Mouse (Mus musculus) heart, embryonic 12.5 days (tissue): ENCODE data around the gene Inpp5k. TPM values are rescaled to one million over a fixed set of nuclear protein-coding genes. Genes with fewer than 3 reads are reported as not detected.
A peak's percentile ranks its signal among the peaks of the same experiment; 100 is the strongest.

Experiments
- ATAC-seq: fragments of 200-750 bp; cut with Nextera tagmentation; 2 replicates; pipeline ENCODE4 v1.8.0; 2017; ENCODE audit warnings: moderate TSS enrichment, moderate library complexity; ENCODE audit not compliant: insufficient number of reproducible peaks, low FRiP score
- H3K27ac ChIP-seq: fragments of 300-500 bp; sonication (generic); 2 replicates; pipeline ENCODE4 v1.5.1; 2016; ENCODE audit warnings: mild to moderate bottlenecking, moderate library complexity; ENCODE audit not compliant: poor library complexity, severe bottlenecking
- H3K27me3 ChIP-seq: fragments of 300-500 bp; sonication (generic); replicated peaks from 2 replicates; pipeline ENCODE4 v1.6.1; 2016; ENCODE audit warnings: mild to moderate bottlenecking, moderate library complexity
- H3K36me3 ChIP-seq: fragments of 300-500 bp; sonication (generic); 2 replicates; pipeline ENCODE4 v1.6.1; 2016; ENCODE audit warnings: mild to moderate bottlenecking, moderate library complexity
- H3K4me1 ChIP-seq: fragments of 300-500 bp; sonication (generic); replicated peaks from 2 replicates; pipeline ENCODE4 v1.6.1; 2016; ENCODE audit warnings: mild to moderate bottlenecking
- H3K4me2 ChIP-seq: fragments of 300-500 bp; sonication (generic); 2 replicates; pipeline ENCODE4 v1.6.1; 2016; ENCODE audit warnings: mild to moderate bottlenecking, moderate library complexity
- H3K4me3 ChIP-seq: fragments of 300-500 bp; sonication (generic); 2 replicates; pipeline ENCODE4 v1.5.1; 2016; ENCODE audit warnings: mild to moderate bottlenecking
- H3K9ac ChIP-seq: fragments of 300-500 bp; sonication (generic); 2 replicates; pipeline ENCODE4 v1.6.1; 2016; ENCODE audit warnings: mild to moderate bottlenecking, moderate library complexity
- H3K9me3 ChIP-seq: fragments of 300-500 bp; sonication (generic); replicated peaks from 2 replicates; pipeline ENCODE4 v1.6.1; 2016; ENCODE audit warnings: mild to moderate bottlenecking, moderate library complexity
- WGBS: fragments of 180-500 bp; shearing (Covaris S2); methylation state at CpG from one replicate; pipeline ENCODE4 v1.1.7; 2016; 5-methylcytosine and 5-hydroxymethylcytosine counted together
- polyA plus RNA-seq: library from polyadenylated mRNA; unstranded; fragments of >200 nt; fragmentation: Nextera tagmentation; extraction: Ambion mirVana; gene quantifications from 2 replicates; pipeline ENCODE4 v1.2.1, GENCODE M21; 2016

Gene Inpp5k
- 17.3 and 17.5 TPM in 2 replicates for polyA plus RNA-seq

DNA sequence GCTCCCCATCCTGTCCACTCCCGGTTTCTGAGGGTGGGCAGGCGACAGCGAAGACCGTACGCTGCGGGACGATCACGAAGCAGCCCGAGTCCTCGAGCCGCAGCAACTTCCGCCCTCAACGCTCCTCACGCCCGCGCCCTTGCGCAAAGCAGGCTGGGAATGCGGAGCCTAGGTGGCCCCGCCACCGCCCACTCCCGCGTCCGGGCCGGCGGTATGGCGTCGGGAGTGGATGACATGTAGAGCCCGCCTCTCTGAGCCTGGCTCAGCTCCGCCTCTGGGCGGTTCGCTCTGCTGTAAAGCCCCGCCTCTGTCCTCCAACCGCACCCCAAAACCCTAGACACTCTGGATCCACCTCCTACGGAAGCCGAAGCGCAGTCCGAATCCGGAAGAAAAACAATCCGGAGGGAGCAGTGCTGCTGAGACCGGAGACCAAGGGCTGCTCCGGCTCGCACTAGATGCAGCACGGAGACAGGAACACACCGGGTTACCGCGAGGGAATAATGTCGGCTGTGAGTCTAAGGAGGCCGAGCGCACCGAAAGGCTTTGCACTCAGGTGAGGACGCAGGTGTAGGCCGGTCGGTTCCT, at the start of gene Inpp5k:
Gene Inpp5k (plus strand): TSS at position 344 of the 585 bp plus-strand sequence.
- Histone ChIP-seq H3K4me3 (peak within 1 kb of the TSS; percentile 76), H3K9me3 (no peaks in the 10 kb centered on the region), H3K27ac (peak within 1 kb of the TSS; percentile 78), H3K4me1 (peaks cover 26% of the 10 kb centered on the region), H3K9ac (peak within 1 kb of the TSS; percentile 81), H3K27me3 (no peaks in the 10 kb centered on the region; the same call in 1 of the 2 replicates), H3K36me3 (peaks cover 36% of the 10 kb centered on the region), H3K4me2 (peak within 1 kb of the TSS; percentile 80)
- ATAC-seq = peak; percentile 98
- WGBS = under 1% methylated on average over 53 of the region's 53 CpGs

DNA sequence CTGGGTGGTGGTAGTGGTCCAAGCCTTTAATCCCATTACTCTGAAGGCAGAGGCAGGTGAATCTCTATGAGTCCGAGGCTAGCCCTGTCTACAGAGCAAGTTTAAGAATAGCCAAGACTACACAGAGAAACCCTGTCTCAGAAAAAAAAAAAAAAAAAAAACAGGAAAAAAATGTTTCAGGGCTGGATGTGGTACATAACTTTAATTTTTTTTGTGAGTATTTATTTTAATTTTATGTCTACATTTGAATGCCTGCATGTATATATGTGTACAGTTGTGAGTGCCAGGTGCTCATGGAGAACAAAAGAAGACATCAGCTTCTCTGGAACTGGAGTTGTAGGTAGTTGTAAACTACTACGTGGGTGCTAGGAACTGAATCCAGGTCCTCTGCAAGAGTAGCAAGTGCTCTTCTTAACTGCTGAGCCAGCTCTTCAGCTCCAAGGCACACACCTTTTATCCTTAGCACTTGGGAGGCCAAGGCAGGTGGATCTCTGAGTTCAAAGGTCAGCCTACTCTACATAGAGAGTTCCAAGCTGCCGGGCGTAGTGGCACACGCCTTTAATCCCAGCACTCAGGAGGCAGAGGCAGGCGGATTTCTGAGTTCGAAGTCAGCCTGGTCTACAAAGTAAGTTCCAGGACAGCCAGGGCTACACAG, 49.2 kb upstream of the Inpp5k start:
- no peak overlapping the region for H3K4me2 ChIP-seq
- H3K4me1 ChIP-seq = no peaks in the 10 kb centered on the region
- H3K9me3 ChIP-seq = no peaks in the 10 kb centered on the region
- no peak for ATAC-seq
- WGBS = 87% methylated on average over 7 of the region's 7 CpGs
- H3K9ac ChIP-seq = no peak overlapping the region
- H3K27me3 ChIP-seq = no peaks in the 10 kb centered on the region
- no peak overlapping the region for H3K4me3 ChIP-seq
- H3K27ac ChIP-seq = no peak overlapping the region
- H3K36me3 ChIP-seq = no peaks in the 10 kb centered on the region

DNA sequence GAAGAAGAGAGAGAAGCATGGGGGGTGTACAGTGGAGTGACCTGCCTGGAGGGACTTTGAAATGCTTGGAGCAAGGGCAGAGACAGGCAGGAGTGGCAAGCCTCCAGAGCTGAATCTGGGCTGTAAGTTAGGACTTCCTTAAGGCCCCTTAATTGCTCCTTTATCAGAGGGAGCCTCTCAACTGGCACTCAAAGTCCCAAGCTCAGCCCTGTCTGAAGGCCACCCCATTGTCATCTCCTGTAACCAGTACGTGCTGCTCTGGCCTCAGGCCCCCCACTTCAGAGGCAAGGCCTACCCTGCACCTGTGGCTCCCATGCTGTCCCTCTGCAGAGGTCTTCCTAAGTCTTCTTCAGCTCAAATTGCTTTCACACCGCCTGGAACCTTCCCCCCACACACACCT, 47.3 kb upstream of the Inpp5k start:
- no peaks in the 10 kb centered on the region for H3K36me3 ChIP-seq
- H3K4me2 ChIP-seq = no peak overlapping the region
- H3K27ac ChIP-seq = no peak overlapping the region
- H3K9ac ChIP-seq = no peak overlapping the region
- H3K9me3 ChIP-seq = no peaks in the 10 kb centered on the region
- no peak overlapping the region for H3K4me3 ChIP-seq
- ATAC-seq = no peak
- no peaks in the 10 kb centered on the region for H3K27me3 ChIP-seq
- peaks cover 1% of the 10 kb centered on the region; the same call in 1 of the 2 replicates for H3K4me1 ChIP-seq
- 49% methylated on average over 2 of the region's 2 CpGs for WGBS

DNA sequence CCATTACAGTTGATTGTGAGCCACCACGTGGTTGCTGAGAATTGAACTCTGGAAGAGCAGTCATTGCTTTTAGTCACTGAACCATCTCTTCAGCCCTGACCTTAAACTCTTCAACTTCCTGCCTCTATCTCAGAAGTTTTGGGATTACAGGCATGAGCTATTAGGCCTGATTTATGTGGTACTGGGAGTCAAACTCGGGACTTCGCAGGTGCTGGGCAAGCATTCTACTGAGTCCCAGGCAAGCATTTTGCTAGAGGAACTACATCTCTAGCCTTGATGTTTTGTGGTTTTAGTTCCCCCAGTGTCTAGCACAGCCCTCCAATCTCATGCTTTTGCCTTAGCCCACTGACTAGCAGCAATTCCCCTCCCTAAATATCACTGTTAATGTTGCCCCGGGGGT, 45.7 kb upstream of the Inpp5k start:
- 66% methylated on average over 4 of the region's 4 CpGs for WGBS
- H3K9me3 ChIP-seq = no peaks in the 10 kb centered on the region
- H3K27me3 ChIP-seq = no peaks in the 10 kb centered on the region
- H3K4me2 ChIP-seq = no peak overlapping the region
- no peak for ATAC-seq
- H3K4me3 ChIP-seq = no peak overlapping the region
- H3K27ac ChIP-seq = no peak overlapping the region
- H3K36me3 ChIP-seq = no peaks in the 10 kb centered on the region
- H3K9ac ChIP-seq = no peak overlapping the region
- peaks cover 15% of the 10 kb centered on the region for H3K4me1 ChIP-seq

DNA sequence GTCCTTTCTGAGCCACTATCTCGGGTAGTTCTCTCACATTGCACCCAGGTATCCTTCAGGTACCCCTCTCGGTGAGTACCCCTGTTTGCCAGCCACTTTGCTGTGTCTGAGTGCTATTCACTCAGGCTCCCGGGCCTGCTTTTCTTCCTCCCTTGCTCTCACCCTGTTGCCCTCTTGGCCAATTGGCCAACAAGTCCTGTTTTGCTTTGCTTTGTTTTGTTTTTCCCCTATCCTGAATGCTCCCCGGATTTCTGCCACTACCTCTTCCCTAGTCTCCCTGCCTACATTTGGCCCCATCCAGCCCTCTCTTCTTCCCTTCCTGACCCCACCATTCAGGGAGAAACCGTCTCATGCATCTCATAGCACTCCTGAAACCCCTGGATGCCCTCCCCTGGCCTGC, 44.8 kb upstream of the Inpp5k start:
- Histone ChIP-seq H3K36me3 (no peaks in the 10 kb centered on the region), H3K27me3 (no peaks in the 10 kb centered on the region), H3K4me2 (no peak overlapping the region), H3K9me3 (no peaks in the 10 kb centered on the region), H3K9ac (no peak overlapping the region), H3K4me1 (peaks cover 19% of the 10 kb centered on the region), H3K4me3 (no peak overlapping the region), H3K27ac (no peak overlapping the region)
- no peak for ATAC-seq
- WGBS = 71% methylated on average over 5 of the region's 5 CpGs

DNA sequence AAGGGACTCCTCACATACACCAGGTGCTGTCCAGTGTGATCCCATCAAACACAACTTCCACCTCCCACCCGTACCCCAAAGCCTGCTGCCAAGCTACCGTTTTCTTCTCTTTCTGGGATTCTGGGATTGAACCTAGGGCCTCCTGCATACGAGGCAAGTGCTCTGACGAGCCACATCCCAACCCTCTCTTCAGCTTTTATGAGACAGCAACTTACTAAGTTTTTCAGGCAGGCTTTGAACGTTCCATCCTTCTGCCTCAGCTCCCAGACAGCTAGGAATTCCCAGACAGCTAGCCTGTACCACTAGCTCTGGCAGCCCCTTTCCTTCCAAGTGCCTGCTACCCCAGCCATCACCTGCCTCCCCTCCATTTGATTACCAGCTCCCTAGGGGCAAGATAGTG, 43.8 kb upstream of the Inpp5k start:
- no peak for ATAC-seq
- Histone ChIP-seq H3K27me3 (no peaks in the 10 kb centered on the region), H3K9me3 (no peaks in the 10 kb centered on the region), H3K9ac (no peak overlapping the region), H3K4me3 (no peak overlapping the region), H3K4me2 (no peak overlapping the region), H3K4me1 (peaks cover 19% of the 10 kb centered on the region), H3K27ac (no peak overlapping the region), H3K36me3 (peaks cover 8% of the 10 kb centered on the region)
- 77% methylated on average over 5 of the region's 5 CpGs for WGBS

DNA sequence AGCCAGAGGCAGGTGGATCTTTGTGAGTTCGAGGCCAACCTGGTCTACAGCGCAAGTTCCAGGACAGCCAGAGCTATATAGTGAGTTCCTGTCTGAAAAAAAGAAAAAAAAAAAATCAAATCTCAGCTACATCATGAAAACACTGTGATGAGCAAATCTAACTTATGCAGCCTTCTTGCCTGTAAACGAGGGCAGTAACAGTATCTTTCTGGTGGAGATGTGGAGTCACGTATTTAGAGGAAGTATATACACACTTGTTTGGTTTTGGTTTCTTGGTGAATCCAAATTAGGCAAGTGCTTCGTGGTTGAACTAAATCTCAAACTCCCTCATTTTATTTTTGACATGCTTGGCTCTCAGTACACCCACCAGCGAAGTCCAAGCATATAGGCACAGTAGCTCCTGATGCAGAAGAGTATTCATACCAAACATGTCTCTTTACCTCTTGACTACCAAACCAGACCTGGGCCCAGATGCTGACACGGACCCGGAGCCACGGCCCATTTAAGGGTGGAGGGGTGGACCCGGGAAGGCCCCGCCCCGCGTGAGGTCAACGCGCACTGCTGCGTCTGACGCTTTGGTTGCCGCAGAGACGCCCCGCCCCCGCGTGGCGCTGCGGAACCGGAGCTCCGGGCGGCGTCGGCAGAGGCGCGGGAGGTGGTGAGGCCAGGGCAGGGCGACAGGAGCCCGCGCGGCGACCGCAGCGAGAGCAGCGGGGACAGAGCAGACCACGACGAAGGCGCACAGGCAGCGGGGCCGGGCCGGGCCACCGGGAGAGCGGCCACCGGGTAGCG, 43.1 kb upstream of the Inpp5k start, which contains the start of gene Pitpna:
Gene Pitpna (plus strand): TSS at position 605 of the 792 bp plus-strand sequence.
- peak; percentile 95 for ATAC-seq
- 5% methylated on average over 49 of the region's 49 CpGs for WGBS
- Histone ChIP-seq H3K9me3 (no peaks in the 10 kb centered on the region), H3K4me2 (peak within 1 kb of the TSS; percentile 86), H3K27me3 (no peaks in the 10 kb centered on the region), H3K4me1 (peaks cover 23% of the 10 kb centered on the region), H3K4me3 (peak within 1 kb of the TSS; percentile 94), H3K36me3 (peaks cover 15% of the 10 kb centered on the region), H3K27ac (peak within 1 kb of the TSS; percentile 89), H3K9ac (peak within 1 kb of the TSS; percentile 95)

DNA sequence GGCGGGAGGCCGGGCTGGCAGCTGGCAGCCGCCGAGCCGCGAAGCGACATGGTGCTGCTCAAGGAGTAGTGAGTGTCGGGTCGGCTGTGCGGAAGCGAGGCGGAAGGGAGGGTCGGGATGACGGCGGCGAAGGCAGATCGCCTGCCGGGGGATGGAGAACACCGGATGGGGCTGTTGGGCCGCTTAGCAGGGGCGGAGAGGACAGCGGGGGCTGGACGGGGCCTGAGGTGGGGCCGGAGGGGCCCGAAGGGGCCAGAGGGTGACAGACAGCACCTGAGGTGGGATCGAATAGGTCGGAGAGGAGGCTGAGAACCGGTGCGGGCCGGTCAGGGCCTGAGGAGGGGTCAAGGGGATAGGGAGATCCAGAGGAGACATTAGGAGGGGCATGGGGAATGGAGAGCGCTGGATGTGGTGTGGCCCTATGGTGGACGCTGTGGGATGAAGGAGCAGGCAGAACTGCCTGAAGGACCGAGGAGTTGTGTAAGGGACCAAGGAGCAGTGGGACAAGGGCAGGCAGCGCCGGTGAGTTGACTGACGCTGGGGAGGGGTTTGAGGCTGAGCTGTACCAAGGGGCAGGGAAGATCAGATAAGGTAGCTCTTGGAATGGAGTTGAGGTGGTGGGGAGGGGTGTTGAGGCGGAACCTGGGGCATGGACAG, 42.4 kb upstream of the Inpp5k start:
- peak overlapping the region; percentile 86 for H3K4me2 ChIP-seq
- peak overlapping the region; percentile 94 for H3K4me3 ChIP-seq
- ATAC-seq = peak; percentile 78
- H3K9me3 ChIP-seq = no peaks in the 10 kb centered on the region
- H3K36me3 ChIP-seq = peaks cover 23% of the 10 kb centered on the region
- no peaks in the 10 kb centered on the region for H3K27me3 ChIP-seq
- peaks cover 23% of the 10 kb centered on the region for H3K4me1 ChIP-seq
- peak overlapping the region; percentile 89 for H3K27ac ChIP-seq
- H3K9ac ChIP-seq = peak overlapping the region; percentile 95
- WGBS = under 1% methylated on average over 37 of the region's 37 CpGs

DNA sequence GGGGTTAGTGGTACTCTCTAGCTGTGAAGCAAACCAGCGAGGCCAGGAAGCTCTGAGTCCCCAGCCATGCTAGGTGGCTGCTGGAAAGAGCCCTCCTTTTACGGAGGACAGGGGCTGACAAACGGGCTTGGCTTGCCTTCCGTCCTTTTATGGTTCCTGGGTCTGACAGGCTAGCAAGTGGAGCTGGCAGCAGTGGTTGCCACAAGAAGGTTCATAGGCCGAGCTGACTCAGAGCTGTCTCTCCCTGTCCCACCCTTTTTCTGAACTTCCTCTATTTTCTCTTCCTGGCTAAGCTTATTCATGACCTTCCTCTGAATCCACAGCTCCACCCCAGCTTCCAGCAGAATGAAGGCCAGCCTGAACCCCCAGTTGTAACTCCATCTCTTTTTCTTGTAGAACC, 38.2 kb upstream of the Inpp5k start:
- ATAC-seq = no peak
- H3K36me3 ChIP-seq = peaks cover 57% of the 10 kb centered on the region
- WGBS = 77% methylated on average over 5 of the region's 5 CpGs

DNA sequence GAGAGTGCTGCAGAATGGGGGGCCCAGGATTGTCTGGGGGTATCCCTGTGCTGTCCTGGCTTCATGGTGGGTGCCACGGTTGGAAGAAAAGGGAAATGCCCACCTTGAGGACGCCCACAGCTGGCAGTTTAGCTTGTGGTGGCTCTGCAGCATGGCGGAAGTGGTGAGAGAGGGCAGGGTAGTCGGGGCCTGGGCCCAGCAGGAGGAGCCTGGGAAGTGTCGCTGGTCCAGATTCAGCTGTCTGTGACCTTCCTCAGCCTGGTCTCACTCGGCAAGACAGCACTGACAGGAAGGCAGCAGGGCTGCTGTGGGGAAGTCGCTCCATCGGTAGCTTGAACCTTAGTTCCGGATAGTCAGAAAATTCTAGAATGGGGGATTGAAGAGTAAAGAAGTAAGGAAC, 36.4 kb upstream of the Inpp5k start:
- H3K4me3 ChIP-seq = no peak overlapping the region
- no peak overlapping the region for H3K27ac ChIP-seq
- peaks cover 34% of the 10 kb centered on the region for H3K4me1 ChIP-seq
- no peaks in the 10 kb centered on the region for H3K9me3 ChIP-seq
- no peaks in the 10 kb centered on the region for H3K27me3 ChIP-seq
- ATAC-seq = no peak
- H3K9ac ChIP-seq = no peak overlapping the region
- WGBS = 80% methylated on average over 9 of the region's 9 CpGs
- no peak overlapping the region for H3K4me2 ChIP-seq
- H3K36me3 ChIP-seq = peaks cover 72% of the 10 kb centered on the region

More for the DNA sequence above, 38.2 kb upstream of the Inpp5k start:
- no peak overlapping the region for H3K27ac ChIP-seq
- H3K9ac ChIP-seq = no peak overlapping the region
- H3K4me2 ChIP-seq = no peak overlapping the region
- H3K4me1 ChIP-seq = peaks cover 44% of the 10 kb centered on the region
- H3K9me3 ChIP-seq = no peaks in the 10 kb centered on the region
- H3K27me3 ChIP-seq = no peaks in the 10 kb centered on the region
- H3K4me3 ChIP-seq = no peak overlapping the region

DNA sequence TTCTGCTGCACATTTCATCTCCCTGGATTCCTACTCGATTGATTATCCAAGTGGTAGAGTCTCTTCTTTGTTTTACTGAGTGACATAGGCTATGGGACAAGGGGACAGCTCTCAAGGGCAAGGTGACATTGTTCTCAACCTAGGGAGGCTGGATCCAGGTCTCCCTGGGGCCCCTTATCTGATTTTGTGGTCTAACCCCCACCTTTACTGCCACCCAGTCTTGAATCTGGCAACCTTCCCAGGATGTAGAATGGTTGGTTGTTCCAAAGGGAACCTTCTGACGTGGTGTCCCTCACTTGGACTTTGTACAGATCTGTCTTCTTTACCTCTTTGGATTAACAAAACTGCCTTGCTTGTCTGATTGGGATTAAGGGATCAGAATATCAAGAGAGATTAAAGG, 35.4 kb upstream of the Inpp5k start:
- Histone ChIP-seq H3K4me2 (no peak overlapping the region), H3K36me3 (peaks cover 78% of the 10 kb centered on the region), H3K27ac (no peak overlapping the region), H3K4me3 (no peak overlapping the region), H3K9me3 (no peaks in the 10 kb centered on the region), H3K4me1 (peaks cover 25% of the 10 kb centered on the region), H3K27me3 (no peaks in the 10 kb centered on the region), H3K9ac (no peak overlapping the region)
- 63% methylated on average over 2 of the region's 2 CpGs for WGBS
- no peak for ATAC-seq
